Mouse (Mus musculus): ENCODE measurements around the gene Lgr5.

Gene Lgr5

GRCm38 (mm10) chr10:115587301-115587969 is at the start of gene Lgr5:
Lgr5 (minus strand) TSS chr10:115587780.
- DNase-seq (ENCODE audit: low spot score): peak; percentile 87

- DNase-seq (ENCODE audit: low spot score): no peak
Measured at GRCm38 (mm10) chr10:115626678-115627077, 39.1 kb upstream of the Lgr5 start.

GRCm38 (mm10) chr10:115624957-115625356 is 37.4 kb upstream of the Lgr5 start:
- no peak for DNase-seq (ENCODE audit: low spot score)

- no peak for DNase-seq (ENCODE audit: low spot score)
Measured at GRCm38 (mm10) chr10:115623956-115624671, 36.5 kb upstream of the Lgr5 start.

- no peak for DNase-seq (ENCODE audit: low spot score)
Measured at GRCm38 (mm10) chr10:115623481-115623880, 35.9 kb upstream of the Lgr5 start.

GRCm38 (mm10) chr10:115618288-115618856 is 30.8 kb upstream of the Lgr5 start:
- peak; percentile 56 for DNase-seq (ENCODE audit: low spot score)

GRCm38 (mm10) chr10:115617456-115618287 is 30.1 kb upstream of the Lgr5 start:
- peak; percentile 84 for DNase-seq (ENCODE audit: low spot score)

- no peak for DNase-seq (ENCODE audit: low spot score)
Measured at GRCm38 (mm10) chr10:115595748-115596147, 8.2 kb upstream of the Lgr5 start.

GRCm38 (mm10) chr10:115593651-115594050 is 6.1 kb upstream of the Lgr5 start:
- DNase-seq (ENCODE audit: low spot score): no peak

GRCm38 (mm10) chr10:115593221-115593620 is 5.6 kb upstream of the Lgr5 start:
- peak; percentile 70 for DNase-seq (ENCODE audit: low spot score)

GRCm38 (mm10) chr10:115587979-115588378 is 399 bp upstream of the Lgr5 start:
- DNase-seq (ENCODE audit: low spot score): peak; percentile 18

GRCm38 (mm10) chr10:115586246-115587231 is 1.0 kb downstream of the Lgr5 start:
- peak; percentile 83 for DNase-seq (ENCODE audit: low spot score)

- peak; percentile 30 for DNase-seq (ENCODE audit: low spot score)
Measured at GRCm38 (mm10) chr10:115585491-115586245, 1.9 kb downstream of the Lgr5 start.

- DNase-seq (ENCODE audit: low spot score): no peak
Measured at GRCm38 (mm10) chr10:115584656-115585055, 2.9 kb downstream of the Lgr5 start.

GRCm38 (mm10) chr10:115583071-115583470 is 4.5 kb downstream of the Lgr5 start:
- no peak for DNase-seq (ENCODE audit: low spot score)

GRCm38 (mm10) chr10:115581971-115582370 is 5.6 kb downstream of the Lgr5 start:
- peak; percentile 38 for DNase-seq (ENCODE audit: low spot score)

GRCm38 (mm10) chr10:115579494-115579893 is 8.1 kb downstream of the Lgr5 start:
- DNase-seq (ENCODE audit: low spot score): no peak

- DNase-seq (ENCODE audit: low spot score): no peak
Measured at GRCm38 (mm10) chr10:115579076-115579475, 8.5 kb downstream of the Lgr5 start.

- DNase-seq (ENCODE audit: low spot score): no peak
Measured at GRCm38 (mm10) chr10:115571734-115572440, 15.7 kb downstream of the Lgr5 start.

- peak; percentile 52 for DNase-seq (ENCODE audit: low spot score)
Measured at GRCm38 (mm10) chr10:115571317-115571716, 16.3 kb downstream of the Lgr5 start.
